Mouse (Mus musculus) central nervous system, embryonic 14 days (tissue): ENCODE measurements around the gene Fam171b. TPM values are rescaled to one million over a fixed set of nuclear protein-coding genes. Genes with fewer than 3 reads are reported as not detected.

Experiments used
- polyA plus RNA-seq: library from polyadenylated mRNA; depleted of rRNA; stranded (reverse); fragments of >200 nt; gene quantifications from 2 replicates; pipeline ENCODE4 v1.2.3, GENCODE M21; 2012; rRNA removed

The Fam171b gene
- 36.2 and 39.3 TPM in 2 replicates for polyA plus RNA-seq

GRCm38 (mm10) chr2:83812483-83813272 is at the start of gene Fam171b:
Gene Fam171b (plus strand): TSS chr2:83812636.

Other genes with a start within 250 kb of the Fam171b start
- gene Zc3h15, start 168.2 kb upstream of the Fam171b start, polyA plus RNA-seq: 127 and 152 TPM in 2 replicates
- gene Itgav, start 88.2 kb upstream of the Fam171b start, polyA plus RNA-seq: 11.8 and 19.9 TPM in 2 replicates
- not detected in 2 replicates for gene Zswim2, start 128.6 kb downstream of the Fam171b start, polyA plus RNA-seq
- gene Gm13698, start 143.1 kb downstream of the Fam171b start, polyA plus RNA-seq: not detected in 2 replicates
- gene Gm13693, start 148.9 kb downstream of the Fam171b start, polyA plus RNA-seq: not detected in 2 replicates
- not detected in 2 replicates for gene Gm13695, start 154.7 kb downstream of the Fam171b start, polyA plus RNA-seq
- not detected in 2 replicates for gene Gm13696, start 160.5 kb downstream of the Fam171b start, polyA plus RNA-seq
- gene Gm13694, start 166.3 kb downstream of the Fam171b start, polyA plus RNA-seq: not detected in 2 replicates
- gene Gm13697, start 172.1 kb downstream of the Fam171b start, polyA plus RNA-seq: not detected in 2 replicates
- gene Gm13691, start 177.9 kb downstream of the Fam171b start, polyA plus RNA-seq: not detected in 2 replicates